Mouse (Mus musculus): ENCODE data around the gene Plbd2. TPM values are rescaled to one million over a fixed set of nuclear protein-coding genes. Genes with fewer than 3 reads are reported as not detected.

Plbd2 gene
- polyA plus RNA-seq, 1 experiment from 2014 or later, result 42.5 TPM

GRCm38 (mm10) chr5:120522649-120523048 is 19.2 kb upstream of the Plbd2 start:
- 72% methylated on average over 3 of the region's 3 CpGs for WGBS
- H3K9me3 ChIP-seq, result no peaks in the 10 kb centered on the region
- no peak for DNase-seq (ENCODE audit: low spot score)
- peaks cover 9% of the 10 kb centered on the region; the same call in 1 of the 2 replicates for H3K36me3 ChIP-seq
- H3K4me3 ChIP-seq, result no peak overlapping the region
- no peaks in the 10 kb centered on the region for H3K27me3 ChIP-seq (ENCODE audit: insufficient read depth, poor library complexity, severe bottlenecking)
- peaks cover 15% of the 10 kb centered on the region for H3K4me1 ChIP-seq (replicated peaks)
- H3K27ac ChIP-seq, result no peak overlapping the region

GRCm38 (mm10) chr5:120517552-120517951 is 14.1 kb upstream of the Plbd2 start:
- DNase-seq (ENCODE audit: low spot score), result no peak
- Histone ChIP-seq H3K4me1 (replicated peaks) (peaks cover 51% of the 10 kb centered on the region), H3K27ac (peak overlapping the region; percentile 56), H3K9me3 (no peaks in the 10 kb centered on the region), H3K27me3 (ENCODE audit: insufficient read depth, poor library complexity, severe bottlenecking) (peaks cover 5% of the 10 kb centered on the region; the same call in 1 of the 2 replicates), H3K36me3 (0 out of 2 replicates have a peak, but pooled peaks cover under 1% of the 10 kb centered on the region), H3K4me3 (no peak overlapping the region)
- WGBS, result 53% methylated on average over 9 of the region's 9 CpGs

- 63% methylated on average over 15 of the region's 15 CpGs for WGBS
- peak overlapping the region; percentile 72 for H3K27ac ChIP-seq
Observed at GRCm38 (mm10) chr5:120516221-120516984, 13.0 kb upstream of the Plbd2 start.

GRCm38 (mm10) chr5:120515451-120515850 is 12.0 kb upstream of the Plbd2 start:
- Histone ChIP-seq H3K9me3 (no peaks in the 10 kb centered on the region), H3K4me1 (replicated peaks) (peaks cover 66% of the 10 kb centered on the region), H3K4me3 (no peak overlapping the region), H3K36me3 (no peaks in the 10 kb centered on the region), H3K27me3 (ENCODE audit: insufficient read depth, poor library complexity, severe bottlenecking) (peaks cover 19% of the 10 kb centered on the region), H3K27ac (0 out of 2 replicates have a peak overlapping the region, but pooled peaks have one; percentile 50)
- 79% methylated on average over 7 of the region's 7 CpGs for WGBS
- no peak for DNase-seq (ENCODE audit: low spot score)

More at GRCm38 (mm10) chr5:120516221-120516984, 13.0 kb upstream of the Plbd2 start:
- H3K4me1 ChIP-seq (replicated peaks), result peaks cover 56% of the 10 kb centered on the region
- peaks cover 16% of the 10 kb centered on the region for H3K27me3 ChIP-seq (ENCODE audit: insufficient read depth, poor library complexity, severe bottlenecking)
- no peak for DNase-seq (ENCODE audit: low spot score)
- no peak overlapping the region for H3K4me3 ChIP-seq
- H3K9me3 ChIP-seq, result no peaks in the 10 kb centered on the region
- no peaks in the 10 kb centered on the region for H3K36me3 ChIP-seq

GRCm38 (mm10) chr5:120514754-120515153 is 11.3 kb upstream of the Plbd2 start:
- H3K9me3 ChIP-seq, result no peaks in the 10 kb centered on the region
- no peak overlapping the region for H3K4me3 ChIP-seq
- WGBS, result 53% methylated on average over 4 of the region's 4 CpGs
- no peak for DNase-seq (ENCODE audit: low spot score)
- H3K27ac ChIP-seq, result peak overlapping the region; percentile 50; the same call in 1 of the 2 replicates
- no peaks in the 10 kb centered on the region for H3K36me3 ChIP-seq
- peaks cover 71% of the 10 kb centered on the region for H3K4me1 ChIP-seq (replicated peaks)
- peaks cover 19% of the 10 kb centered on the region for H3K27me3 ChIP-seq (ENCODE audit: insufficient read depth, poor library complexity, severe bottlenecking)

GRCm38 (mm10) chr5:120514031-120514677 is 10.7 kb upstream of the Plbd2 start:
- Histone ChIP-seq H3K27ac (no peak overlapping the region), H3K9me3 (peaks cover 3% of the 10 kb centered on the region), H3K4me3 (no peak overlapping the region), H3K4me1 (replicated peaks) (peaks cover 71% of the 10 kb centered on the region), H3K36me3 (no peaks in the 10 kb centered on the region), H3K27me3 (ENCODE audit: insufficient read depth, poor library complexity, severe bottlenecking) (peaks cover 19% of the 10 kb centered on the region)
- 88% methylated on average over 9 of the region's 9 CpGs for WGBS
- DNase-seq (ENCODE audit: low spot score), result no peak

GRCm38 (mm10) chr5:120512911-120513555 is 9.6 kb upstream of the Plbd2 start:
- Histone ChIP-seq H3K4me1 (replicated peaks) (peaks cover 70% of the 10 kb centered on the region), H3K27me3 (ENCODE audit: insufficient read depth, poor library complexity, severe bottlenecking) (peaks cover 19% of the 10 kb centered on the region), H3K36me3 (no peaks in the 10 kb centered on the region), H3K4me3 (no peak overlapping the region), H3K27ac (no peak overlapping the region), H3K9me3 (peaks cover 5% of the 10 kb centered on the region)
- WGBS, result 36% methylated on average over 15 of the region's 15 CpGs
- DNase-seq (ENCODE audit: low spot score), result peak; percentile 35

- Histone ChIP-seq H3K4me1 (replicated peaks) (peaks cover 57% of the 10 kb centered on the region), H3K27ac (peak overlapping the region; percentile 82), H3K27me3 (ENCODE audit: insufficient read depth, poor library complexity, severe bottlenecking) (peaks cover 19% of the 10 kb centered on the region), H3K9me3 (peaks cover 5% of the 10 kb centered on the region), H3K4me3 (peak overlapping the region; percentile 57), H3K36me3 (no peaks in the 10 kb centered on the region)
- WGBS, result 39% methylated on average over 14 of the region's 14 CpGs
- no peak for DNase-seq (ENCODE audit: low spot score)
Observed at GRCm38 (mm10) chr5:120511643-120512220, 8.3 kb upstream of the Plbd2 start.

GRCm38 (mm10) chr5:120510982-120511642 is 7.7 kb upstream of the Plbd2 start, which contains the start of gene Slc8b1:
TSS of gene Slc8b1 (plus strand) at chr5:120511168.
- H3K27ac ChIP-seq, result peak within 1 kb of the TSS; percentile 82
- peaks cover 5% of the 10 kb centered on the region for H3K9me3 ChIP-seq
- peak within 1 kb of the TSS; percentile 57 for H3K4me3 ChIP-seq
- peaks cover 51% of the 10 kb centered on the region for H3K4me1 ChIP-seq (replicated peaks)
- H3K27me3 ChIP-seq (ENCODE audit: insufficient read depth, poor library complexity, severe bottlenecking), result peaks cover 19% of the 10 kb centered on the region
- H3K36me3 ChIP-seq, result no peaks in the 10 kb centered on the region
- 1% methylated on average over 36 of the region's 36 CpGs for WGBS
- DNase-seq (ENCODE audit: low spot score), result peak; percentile 95

- Histone ChIP-seq H3K9me3 (peaks cover 5% of the 10 kb centered on the region), H3K27ac (no peak overlapping the region), H3K27me3 (ENCODE audit: insufficient read depth, poor library complexity, severe bottlenecking) (peaks cover 12% of the 10 kb centered on the region), H3K4me3 (no peak overlapping the region), H3K36me3 (no peaks in the 10 kb centered on the region), H3K4me1 (replicated peaks) (peaks cover 36% of the 10 kb centered on the region)
- WGBS, result 53% methylated on average over 4 of the region's 4 CpGs
- DNase-seq (ENCODE audit: low spot score), result no peak
Observed at GRCm38 (mm10) chr5:120507311-120507710, 3.9 kb upstream of the Plbd2 start.

- no peak for DNase-seq (ENCODE audit: low spot score)
Observed at GRCm38 (mm10) chr5:120506490-120506889, 3.1 kb upstream of the Plbd2 start.

GRCm38 (mm10) chr5:120505781-120506180 is 2.4 kb upstream of the Plbd2 start:
- Histone ChIP-seq H3K9me3 (peaks cover 5% of the 10 kb centered on the region), H3K4me1 (replicated peaks) (peaks cover 35% of the 10 kb centered on the region), H3K27me3 (ENCODE audit: insufficient read depth, poor library complexity, severe bottlenecking) (no peaks in the 10 kb centered on the region; the same call in 1 of the 2 replicates), H3K27ac (no peak overlapping the region; the same call in 1 of the 2 replicates), H3K4me3 (0 out of 2 replicates have a peak overlapping the region, but pooled peaks have one; percentile 19), H3K36me3 (no peaks in the 10 kb centered on the region)
- DNase-seq (ENCODE audit: low spot score), result no peak
- WGBS, result 72% methylated on average over 9 of the region's 9 CpGs

More at GRCm38 (mm10) chr5:120506490-120506889, 3.1 kb upstream of the Plbd2 start:
- H3K9me3 ChIP-seq, result peaks cover 5% of the 10 kb centered on the region
- 75% methylated on average over 9 of the region's 9 CpGs for WGBS
- no peaks in the 10 kb centered on the region for H3K36me3 ChIP-seq
- no peak overlapping the region for H3K4me3 ChIP-seq
- peaks cover 40% of the 10 kb centered on the region for H3K4me1 ChIP-seq (replicated peaks)
- peaks cover 3% of the 10 kb centered on the region; the same call in 1 of the 2 replicates for H3K27me3 ChIP-seq (ENCODE audit: insufficient read depth, poor library complexity, severe bottlenecking)
- no peak overlapping the region for H3K27ac ChIP-seq
